Mouse (Mus musculus): Measurements from ENCODE around the gene Psmd13.

The Psmd13 gene

DNA sequence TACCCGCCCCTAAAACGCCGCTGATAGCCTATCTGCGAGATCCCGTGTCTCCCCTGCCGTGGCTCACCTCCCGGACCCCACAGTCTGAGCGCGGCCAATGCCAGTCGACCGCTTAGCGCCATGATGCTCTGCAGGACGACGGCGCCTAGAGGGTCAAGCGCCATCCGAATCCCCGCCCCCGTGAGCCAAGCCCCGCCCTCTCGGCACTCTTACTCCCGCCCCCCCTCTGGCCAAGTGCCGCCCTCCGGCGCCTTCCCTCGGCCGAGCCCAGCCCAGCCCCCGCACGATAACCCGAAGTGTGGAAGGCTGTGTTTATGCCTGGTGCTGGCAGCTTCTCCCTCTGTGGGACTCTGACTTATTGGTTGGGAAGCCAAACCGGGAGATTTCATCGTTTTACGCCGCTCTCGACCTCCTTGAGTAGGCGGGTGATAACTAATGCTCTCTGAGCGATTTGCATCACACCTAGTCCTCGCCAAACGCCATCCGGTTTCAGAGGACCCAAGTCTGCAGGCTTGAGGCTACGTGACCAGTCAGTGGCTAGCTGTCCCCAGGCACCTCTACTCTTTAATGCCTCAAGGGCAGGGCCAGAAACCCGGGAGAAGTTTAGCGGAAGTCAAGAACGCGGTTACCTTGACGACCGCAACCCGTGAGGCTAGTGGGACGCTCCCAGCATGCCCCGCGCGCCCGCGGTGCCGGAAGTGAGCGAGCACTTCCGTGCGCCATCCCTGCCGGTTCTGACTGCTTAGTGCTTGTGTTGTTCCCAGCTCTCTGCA, at the start of gene Psmd13, which contains the start of gene Sirt3:
Gene Psmd13 (plus strand): TSS at position 273 of the 773 bp plus-strand sequence.
Gene Sirt3 (minus strand): TSS at position 614 of the 773 bp plus-strand sequence.
- DNase-seq, result peak; percentile 90

DNA sequence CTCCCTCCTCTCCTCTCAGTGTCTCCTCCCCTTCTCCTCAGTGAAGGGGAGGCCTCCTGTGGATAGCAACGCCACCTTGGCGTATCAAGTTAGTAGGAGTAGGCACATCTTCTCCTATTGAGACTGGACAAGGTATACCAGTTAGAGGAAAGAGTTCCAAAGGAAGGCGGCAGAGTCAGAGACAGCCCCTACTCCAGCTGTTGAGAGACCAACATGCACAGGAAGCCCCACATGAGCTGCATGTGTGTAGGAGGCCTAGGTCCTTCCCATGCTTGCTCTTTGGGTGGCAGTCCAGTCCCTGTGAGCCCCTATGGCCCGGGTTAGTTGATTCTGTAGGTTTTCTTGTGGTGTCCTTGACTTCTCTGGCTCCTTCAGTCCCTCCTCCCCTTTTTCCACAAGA, 48.4 kb upstream of the Psmd13 start:
- DNase-seq, result no peak

DNA sequence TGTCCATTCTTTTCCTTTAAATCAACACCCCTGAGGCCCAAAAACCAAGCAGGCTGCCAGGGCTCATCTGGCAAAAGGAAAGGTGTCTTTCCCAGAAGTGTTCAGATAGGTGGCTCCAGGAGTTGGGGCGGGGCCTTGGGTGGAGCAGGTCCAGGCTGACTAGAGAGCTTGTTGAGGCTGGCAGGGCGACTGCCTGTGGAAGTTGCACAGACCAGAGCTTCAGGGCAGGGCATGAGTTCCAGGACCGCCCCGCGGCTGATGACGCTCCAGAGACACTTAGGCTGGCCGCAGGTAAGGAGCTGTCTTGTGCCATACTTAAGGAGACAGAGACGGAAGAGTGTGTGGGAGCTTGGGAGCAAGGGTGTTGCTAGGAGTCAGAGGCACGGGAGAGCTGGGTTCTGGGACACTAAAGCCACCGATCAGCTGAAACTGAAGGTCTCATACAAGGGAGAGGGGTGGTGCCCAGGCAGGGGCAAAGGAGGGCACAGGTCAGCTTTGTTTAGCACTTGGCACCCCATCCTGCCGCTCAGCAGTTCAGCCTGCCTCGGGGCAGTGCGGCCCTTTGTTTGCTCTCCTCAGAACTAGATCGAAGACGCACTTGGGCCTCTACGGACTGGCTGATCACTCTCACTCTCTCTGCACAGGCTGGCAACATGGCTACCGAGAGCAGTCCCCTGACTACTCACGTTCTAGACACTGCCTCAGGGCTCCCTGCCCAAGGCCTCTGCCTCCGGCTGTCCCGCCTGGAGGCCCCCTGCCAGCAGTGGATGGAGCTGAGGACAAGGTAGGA, 46.6 kb upstream of the Psmd13 start, which contains the start of gene Urah:
Gene Urah (plus strand): TSS at position 51 of the 790 bp plus-strand sequence.
- no peak for DNase-seq

DNA sequence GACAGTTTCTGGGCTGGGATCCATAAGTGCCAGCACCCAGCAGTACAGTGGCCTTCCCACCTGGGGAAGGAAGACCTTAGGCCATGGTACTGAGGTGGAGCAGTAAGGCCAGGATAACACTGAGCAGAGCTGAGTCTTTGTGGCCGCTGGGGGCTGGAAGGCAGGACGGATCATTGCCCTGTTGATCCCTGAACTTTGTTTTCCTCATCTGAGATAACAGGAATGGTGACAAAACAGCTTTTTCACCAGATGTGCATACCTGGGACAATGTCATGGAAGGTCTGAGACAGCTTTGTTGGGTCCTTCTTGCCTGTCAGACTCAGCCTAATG, 46.0 kb upstream of the Psmd13 start:
- DNase-seq, result no peak

DNA sequence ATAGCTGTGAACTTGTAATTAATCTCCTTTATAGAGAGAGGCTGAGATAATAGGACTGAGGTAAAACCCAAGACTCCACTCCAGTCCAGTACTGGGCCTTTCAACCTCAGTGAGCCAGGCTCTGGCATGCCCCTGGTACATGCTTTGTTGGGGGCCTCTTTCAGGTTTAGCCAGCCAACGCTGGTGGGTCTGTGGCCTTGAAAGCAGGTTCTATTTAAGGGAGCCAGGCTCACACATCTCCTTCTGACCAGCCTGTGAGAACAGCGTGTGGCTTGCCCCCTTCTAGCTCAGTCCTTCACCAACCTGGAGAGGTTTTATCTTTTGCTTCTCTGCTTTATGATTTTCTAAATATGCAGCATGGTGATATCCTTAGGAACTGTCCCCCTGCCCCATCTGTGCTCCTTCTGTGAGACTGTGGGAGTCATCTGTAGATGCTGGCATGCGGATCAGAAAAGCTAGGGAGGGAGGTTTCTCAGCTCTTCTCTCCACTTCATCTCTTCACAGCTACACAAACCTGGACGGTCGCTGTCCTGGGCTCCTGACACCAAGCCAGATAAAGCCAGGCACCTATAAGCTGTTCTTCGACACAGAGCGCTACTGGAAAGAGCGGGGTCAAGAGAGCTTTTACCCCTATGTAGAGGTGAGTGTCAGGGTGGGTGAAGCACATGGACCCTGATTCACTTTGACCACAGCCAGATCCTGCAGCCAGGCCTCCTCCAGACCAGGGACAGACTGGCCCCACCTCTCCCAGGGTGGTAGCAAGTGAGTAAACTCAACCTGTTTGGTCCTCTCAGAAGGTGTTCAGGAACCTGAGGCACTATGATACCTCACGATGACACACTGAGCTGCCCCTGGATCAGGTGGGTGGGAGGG, 45.3 kb upstream of the Psmd13 start:
- DNase-seq, result no peak

DNA sequence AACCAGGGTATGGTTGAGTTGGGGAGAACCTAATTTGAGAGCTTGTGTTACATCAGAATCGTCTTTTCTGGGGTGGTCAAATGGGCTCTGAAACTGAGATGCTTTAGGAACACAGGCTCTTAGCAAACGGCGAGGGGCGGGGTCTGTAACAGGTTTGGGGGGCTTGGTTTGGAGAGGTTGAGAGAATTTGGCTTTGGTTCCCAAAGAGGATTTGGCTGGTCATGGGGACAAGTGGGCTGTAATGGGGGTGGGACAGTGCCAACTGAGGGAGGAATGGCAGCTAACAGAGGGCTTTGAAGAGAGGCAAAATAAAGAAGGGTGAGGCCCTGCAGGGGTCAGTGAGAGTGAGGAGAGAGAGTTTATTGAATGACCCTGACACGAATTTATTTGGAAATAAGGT, 42.2 kb upstream of the Psmd13 start:
- DNase-seq, result no peak

DNA sequence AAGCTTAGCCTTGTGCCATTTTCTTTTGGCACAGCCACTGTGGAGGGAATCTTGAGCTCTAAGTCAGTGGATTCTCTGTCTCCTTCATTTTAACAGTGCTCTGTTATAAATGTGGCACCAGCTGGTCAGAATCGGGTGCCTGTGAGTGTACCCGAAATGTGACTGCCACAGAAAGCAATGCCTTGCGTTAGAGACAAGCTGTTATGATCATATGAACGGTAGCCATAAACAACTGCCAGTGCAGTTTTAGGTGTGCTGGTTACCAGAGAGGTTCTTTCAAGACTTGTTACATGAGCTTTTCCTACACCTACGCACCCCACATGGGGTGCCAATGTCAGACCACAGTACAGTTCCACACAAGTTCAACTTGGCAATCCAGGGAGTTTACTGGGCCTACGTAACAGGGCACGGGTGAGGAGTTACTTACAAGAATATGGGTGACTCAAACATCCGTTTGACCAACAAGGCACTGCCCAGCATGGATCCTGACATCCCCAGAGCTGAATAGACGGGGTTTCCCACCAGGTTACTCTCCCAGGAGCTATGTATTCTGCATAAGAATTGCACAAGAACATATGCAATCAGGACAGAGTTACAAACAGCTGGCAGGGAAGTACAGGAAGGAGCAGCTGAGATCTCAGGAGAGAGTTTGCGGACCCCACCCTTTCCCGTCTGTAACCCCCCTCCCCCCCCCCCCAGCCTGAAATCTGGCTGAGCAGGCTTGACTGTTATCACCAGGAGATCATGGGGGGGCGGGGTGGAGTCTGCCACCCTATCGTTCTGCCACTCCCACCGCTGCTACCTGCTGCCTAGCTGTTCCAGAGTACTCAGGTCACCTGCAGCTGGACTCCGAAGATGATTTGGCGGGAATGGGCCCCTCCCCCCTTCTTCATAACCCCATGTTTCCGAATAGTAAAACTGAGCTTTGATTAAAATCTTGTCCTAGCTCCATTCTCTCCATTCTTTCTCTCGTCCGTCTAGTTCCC, 40.7 kb upstream of the Psmd13 start:
- DNase-seq, result no peak

DNA sequence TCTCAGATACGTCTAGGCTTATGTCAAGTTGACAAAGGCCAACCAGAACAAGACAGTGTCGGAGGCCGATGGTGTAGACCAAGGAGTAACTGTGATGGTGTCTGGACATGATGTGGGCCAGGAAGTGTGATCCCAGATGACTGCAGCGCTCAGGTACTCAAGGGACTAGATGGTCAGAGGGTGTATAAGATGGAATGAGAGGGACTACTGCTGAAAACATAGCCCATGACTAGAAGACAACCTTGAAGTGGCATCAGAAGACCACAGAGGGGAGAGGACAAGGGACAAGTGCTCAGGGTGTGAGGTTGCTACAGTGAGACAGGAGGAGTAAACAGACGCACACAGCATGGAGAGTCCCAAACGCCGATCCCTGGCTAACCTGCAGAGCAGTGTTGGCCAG, 38.0 kb upstream of the Psmd13 start:
- DNase-seq, result no peak

DNA sequence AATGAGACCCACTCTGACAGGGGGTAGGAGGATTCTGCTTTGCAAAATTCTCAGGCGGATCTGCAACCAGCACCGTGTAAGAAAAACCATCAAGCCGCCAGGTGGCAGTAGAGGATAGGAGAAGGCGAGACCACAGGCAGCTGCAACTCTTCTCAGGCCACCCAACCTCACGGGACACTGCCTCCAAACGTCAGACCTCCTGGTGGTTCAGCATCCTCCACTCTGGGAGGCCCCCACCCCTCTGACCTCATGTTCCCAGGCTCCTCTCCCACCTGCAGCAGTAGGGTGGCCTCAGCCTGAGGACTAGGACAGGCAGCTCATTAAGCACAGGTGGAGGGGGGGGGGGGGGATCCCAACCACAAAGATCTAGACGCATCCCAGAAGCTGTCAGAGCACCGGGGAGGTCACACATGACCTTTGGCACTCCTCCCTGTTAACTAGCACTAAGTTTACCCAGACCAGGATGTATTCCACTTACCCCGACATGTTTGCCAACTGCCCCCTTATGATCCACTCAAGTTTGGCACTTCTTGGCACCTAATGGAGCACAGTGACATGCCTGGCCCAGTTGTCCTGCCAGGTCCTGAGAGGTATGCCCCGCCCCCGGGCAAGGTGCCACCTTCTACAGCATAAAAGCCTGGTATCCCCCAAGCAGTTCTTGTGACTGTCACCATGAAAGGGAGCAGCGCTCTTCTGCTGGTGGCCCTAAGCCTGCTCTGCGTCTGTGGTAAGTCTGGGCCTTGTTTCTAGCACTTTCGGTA, 36.7 kb upstream of the Psmd13 start, which contains the start of gene Scgb1c1:
Gene Scgb1c1 (plus strand): TSS at position 643 of the 761 bp plus-strand sequence.
- peak; percentile 75 for DNase-seq

DNA sequence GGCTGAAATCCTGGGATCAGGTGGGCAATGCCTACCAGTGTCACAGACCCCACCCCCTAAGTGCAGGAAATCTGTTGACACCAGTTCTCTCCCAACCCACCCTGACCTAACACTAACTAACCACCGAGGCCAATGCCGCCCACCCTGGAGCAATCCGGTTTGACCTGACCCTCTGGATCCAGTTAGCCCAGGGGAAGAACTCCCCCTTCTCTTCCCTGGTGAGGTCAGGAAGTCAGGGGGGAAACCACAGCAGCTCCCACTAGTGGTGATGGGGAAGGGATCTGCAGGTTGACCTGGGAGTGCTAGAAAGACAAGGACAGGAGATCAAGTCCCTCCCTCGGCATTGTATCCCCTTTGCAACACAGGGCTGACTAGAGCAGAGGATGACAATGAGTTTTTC, 36.1 kb upstream of the Psmd13 start:
- no peak for DNase-seq

DNA sequence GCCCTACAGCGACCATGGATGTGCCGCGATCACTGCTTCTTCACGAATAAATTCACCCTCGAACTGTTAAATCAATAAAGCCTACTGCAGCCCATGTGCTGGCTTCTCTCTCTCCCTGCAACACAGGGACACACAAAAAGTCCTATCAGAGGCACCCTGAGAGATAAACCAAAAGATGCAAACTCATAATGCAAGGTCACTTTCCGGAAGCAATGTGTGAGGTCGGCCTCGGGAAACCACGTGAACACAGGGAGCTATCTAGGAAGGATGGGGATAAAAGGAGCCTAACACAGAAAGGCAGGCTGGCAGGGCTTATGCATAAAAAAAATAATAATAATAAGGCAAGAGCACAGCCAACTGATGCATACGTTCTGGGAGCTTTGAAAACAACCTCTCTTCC, 35.1 kb upstream of the Psmd13 start:
- no peak for DNase-seq

DNA sequence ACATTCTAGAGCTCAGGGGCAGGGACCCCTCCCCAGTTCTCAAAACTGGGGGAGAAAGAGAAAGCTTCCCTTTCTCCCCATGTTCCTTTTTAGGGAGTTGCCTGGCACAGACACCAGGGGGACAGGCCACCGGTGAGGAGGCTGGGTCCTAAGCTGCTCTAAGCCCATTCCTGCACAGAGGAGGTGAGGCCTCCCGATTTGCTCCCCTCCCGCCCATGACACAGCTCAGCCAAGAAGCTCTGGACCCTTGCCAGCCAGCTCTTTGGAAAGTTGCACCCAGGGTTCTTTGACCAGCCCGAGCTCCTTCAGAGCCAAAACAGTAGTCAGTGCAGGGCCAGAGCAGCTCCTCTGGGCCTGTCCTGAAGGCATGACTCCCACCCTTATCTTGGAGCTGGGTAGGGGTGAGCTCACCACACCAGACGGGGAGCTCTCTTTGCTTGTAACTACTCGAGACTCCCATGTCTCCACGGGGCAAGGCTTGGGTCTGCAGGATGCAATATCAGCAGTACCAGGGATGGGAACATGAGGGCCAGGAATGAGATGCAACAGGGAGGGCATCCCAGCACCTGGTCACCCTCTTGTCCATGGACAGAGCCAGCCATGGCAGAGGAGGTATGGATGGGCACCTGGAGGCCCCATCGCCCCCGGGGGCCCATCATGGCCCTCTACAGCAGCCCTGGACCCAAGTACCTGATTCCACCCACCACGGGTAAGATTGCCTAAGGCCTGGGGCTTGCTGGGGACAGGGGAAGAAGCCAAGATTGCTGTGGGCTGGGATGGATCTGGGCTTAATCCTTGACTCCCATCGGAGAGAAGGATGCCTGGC, 33.8 kb upstream of the Psmd13 start, which contains the start of gene Odf3:
Gene Odf3 (plus strand): TSS at position 51 of the 826 bp plus-strand sequence.
- DNase-seq, result no peak

DNA sequence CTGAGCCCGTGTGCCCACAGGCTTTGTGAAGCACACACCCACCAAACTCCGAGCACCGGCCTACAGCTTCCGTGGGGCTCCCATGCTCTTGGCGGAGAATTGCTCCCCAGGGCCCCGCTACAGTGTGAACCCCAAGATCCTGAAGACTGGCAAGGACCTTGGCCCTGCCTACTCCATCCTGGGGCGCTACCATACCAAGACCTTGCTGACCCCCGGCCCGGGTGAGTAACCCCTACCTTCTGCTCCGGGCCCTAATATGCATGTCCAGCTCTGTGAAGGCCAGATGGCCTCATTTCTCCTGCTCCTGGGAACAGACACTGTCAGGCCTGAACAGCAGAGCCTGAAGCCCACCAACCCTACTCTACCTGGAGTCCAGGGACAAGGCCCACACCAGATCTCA, 33.2 kb upstream of the Psmd13 start:
- no peak for DNase-seq

DNA sequence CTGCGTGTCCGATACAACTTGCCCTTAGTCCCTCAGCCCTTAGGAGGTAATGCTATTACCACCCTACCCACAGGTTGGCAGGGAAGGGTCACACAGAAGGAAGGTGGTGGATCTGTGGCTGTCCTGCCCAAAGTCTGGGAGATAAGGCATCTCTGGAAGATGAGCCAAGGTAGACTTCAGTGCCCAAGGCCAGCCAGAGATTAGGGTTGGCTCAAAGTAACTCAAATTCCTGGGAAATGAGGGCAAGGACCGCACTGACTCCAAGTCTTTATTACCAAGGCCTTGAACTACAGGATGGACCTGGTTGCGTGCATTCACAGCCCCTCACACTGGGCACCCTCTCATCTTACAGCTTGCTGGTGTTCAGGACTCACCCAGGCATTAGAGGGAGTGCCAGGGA, 29.9 kb upstream of the Psmd13 start:
- DNase-seq, result no peak

DNA sequence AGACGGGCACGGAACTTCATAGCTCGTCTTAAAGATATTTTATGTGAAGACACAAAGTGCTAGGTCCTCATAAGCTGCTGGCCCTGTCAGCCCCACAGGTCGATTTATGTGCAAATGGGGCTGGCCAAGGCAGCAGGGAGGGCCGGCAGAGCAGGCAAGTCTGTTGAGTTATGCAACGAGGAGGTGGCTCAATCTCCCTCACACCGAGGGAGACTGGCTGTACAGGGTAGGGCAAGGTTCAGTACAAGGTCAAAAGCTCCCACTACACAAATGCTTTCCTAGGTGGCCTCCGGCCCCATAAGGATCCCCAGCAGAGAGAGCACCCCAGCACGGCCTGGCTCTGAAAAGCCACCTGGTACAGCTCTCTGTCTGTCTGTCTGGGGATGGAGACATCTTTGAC, 28.4 kb upstream of the Psmd13 start:
- no peak for DNase-seq

DNA sequence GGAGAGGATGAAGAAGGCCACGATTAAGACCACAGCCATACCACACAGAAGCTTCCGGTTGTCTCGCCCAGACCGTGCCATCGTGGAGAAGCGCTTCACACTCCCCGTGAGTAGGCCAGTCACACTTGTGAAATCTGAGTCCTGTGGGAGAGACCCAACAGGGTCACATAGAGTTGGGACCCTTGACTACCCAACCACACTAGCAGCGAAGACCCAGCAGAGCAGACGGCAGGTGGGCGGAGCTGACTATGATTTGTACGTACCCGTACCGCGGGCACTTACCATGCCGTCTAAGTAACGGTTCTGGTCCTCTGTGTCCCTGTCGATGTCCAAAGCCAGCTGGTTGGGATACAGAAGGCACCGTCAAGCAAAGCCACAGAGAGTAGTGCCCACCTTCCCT, 27.3 kb upstream of the Psmd13 start:
- no peak for DNase-seq

DNA sequence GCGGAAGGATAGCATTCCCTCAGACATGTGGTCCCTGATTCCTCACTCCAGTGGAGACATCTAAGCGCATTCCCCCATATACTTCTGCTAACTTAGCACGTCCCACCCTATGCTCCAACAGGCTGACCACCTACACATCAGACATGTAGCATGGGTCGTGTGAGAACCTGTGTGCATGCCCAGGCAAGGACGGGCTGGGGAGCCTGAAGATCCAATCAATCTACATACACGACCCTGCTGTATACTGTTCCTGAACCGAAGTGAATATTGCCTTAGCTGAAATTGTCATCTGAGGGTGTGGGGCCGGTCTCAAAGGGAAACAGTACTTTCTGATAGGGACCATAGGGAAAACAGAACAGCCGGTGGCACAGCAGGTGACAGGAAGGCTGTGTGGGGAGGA, 26.6 kb upstream of the Psmd13 start:
- no peak for DNase-seq

DNA sequence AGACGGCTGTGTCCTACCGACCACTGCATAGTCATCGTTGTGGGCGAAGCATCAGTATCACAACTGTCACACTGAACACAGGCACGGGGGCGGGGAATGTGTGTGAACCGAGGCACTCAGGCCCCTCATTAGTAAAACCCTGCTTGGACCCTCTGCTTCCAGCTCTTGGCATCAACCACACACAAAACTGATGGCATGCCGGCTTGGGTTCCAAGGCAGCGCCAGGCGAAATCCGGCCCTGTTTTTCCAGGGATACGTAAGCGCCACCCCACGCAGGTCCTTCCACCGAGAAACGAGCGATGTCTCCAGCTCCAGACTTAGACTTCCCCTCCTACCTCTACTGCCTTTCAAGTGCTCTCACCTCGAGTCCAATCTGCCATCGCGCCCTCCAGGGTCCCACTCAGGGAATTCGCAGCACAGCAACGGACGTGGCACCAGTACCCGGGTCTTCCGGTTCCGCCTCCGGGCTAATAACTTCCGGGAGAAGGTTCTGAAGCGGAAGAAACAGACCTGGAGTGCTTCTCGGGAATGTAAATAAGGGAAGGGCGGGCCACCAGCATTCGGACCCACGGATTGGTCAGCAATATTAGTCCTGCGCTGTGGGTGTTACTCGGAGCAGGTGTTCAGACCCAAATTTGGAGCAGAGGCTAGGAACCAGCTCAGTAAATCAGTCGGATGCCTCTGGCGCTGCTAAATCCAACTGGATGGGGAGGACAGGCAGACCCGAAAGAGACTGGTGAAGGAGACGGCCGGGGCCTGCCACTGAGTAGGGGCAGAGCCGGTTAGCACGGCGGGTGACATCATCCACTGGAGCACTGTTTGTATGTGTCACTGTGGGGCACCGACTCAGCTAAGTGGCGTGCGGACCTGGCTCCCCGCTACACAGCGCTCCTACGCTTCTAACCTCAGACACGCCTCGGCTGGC, 25.6 kb upstream of the Psmd13 start, which contains the start of gene Gm45785:
Gene Gm45785 (minus strand): TSS at position 472 of the 925 bp plus-strand sequence.
- DNase-seq, result peak; percentile 88
